Mouse (Mus musculus): ENCODE results near the gene Ifnlr1.

DNA sequence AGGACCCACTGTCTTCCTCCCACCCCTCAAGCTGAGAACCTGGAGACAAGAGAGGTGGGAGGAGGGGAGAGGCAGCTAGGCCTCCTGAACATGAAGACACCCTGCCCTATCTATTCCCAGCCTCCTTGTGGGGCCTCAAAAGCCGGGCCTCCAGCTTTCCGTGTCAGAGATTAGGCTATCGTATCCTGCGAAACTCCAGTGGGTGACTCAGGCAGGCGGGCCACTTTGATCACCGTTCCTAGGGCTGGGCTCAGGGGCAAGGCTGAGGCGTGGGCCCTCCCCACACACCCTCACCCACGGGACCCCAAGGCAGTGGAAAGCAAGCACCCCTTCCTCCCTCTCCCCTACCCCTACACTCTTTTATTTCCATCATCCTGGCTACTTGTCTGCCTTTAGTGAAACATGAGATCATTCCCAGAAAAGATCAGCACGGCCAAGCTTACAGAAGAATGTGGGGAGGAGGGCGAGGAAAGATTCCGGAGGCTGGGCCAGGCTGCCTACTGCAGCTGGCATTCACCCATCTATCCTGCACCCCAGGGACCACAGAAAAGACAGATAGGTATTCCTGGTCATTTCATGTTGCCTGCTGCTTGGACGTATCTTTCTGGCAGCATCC lies 41.0 kb upstream of the Ifnlr1 start:
- TF ChIP-seq CTCF (conservative IDR thresholded peaks at IDR 0.05; ENCODE audit: low read length) = no peak
- no peak for TF ChIP-seq POU5F1 (IDR thresholded peaks at IDR 0.05; ENCODE audit: borderline replicate concordance, low read length)
- TF ChIP-seq NANOG (IDR thresholded peaks at IDR 0.05; ENCODE audit: borderline replicate concordance, low read length) = no peak

All from E14TG2a.4 (cell line).